Mouse (Mus musculus) layer of hippocampus, adult 9-10 months (tissue): Measurements from ENCODE around the gene Fkbp15.

ENCODE experiments used
- DNase-seq: peaks from one replicate; pipeline ENCODE4 v3.0.0; 2022; ENCODE audit warnings: low spot score

Gene Fkbp15

DNA sequence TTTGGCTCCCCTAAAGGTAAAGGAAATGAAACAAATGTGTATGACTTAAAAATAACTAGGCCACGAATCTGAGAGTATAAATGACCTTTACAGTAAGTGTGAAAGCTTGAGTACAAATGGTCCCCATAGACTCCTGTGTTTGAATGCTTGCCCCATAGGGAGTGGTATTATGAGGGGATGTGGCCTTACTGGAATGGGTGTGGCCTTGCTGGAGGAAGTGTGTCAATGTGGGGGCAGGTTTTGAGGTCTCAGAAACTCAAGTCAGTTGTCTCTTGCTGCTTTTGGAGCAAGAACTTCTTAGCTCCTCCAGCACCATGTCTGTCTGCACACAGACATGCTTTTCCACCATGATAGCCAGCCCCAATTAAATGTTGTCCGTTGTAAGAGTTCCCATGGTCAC lies 43.9 kb downstream of the Fkbp15 start:
- no peak for DNase-seq

DNA sequence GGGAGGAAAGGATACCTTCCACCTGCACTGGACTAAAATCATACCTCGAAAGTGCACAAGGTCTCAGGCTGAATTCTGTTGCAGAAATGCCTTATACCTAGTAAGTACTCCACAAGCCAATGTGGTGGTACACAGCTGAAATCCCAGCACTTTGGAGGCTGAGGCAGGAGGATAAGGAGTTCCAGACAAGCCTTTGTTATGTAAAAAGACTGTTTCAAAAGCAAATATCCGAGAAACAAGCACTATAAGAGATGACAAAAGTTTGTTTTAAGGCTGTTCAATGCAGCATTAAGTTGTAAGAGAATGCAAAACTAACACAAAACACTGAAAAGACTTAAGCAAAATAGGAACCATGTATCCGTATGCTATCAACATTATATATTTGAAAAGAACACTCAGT lies 45.8 kb downstream of the Fkbp15 start:
- no peak for DNase-seq

GRCm38 (mm10) chr4:62313641-62314211 lies 46.6 kb downstream of the Fkbp15 start:
- no peak for DNase-seq

- no peak for DNase-seq
These were observed 47.5 kb downstream of the Fkbp15 start for GRCm38 (mm10) chr4:62312821-62313220.

- no peak for DNase-seq
These were observed 51.9 kb downstream of the Fkbp15 start for GRCm38 (mm10) chr4:62308406-62308805.

DNA sequence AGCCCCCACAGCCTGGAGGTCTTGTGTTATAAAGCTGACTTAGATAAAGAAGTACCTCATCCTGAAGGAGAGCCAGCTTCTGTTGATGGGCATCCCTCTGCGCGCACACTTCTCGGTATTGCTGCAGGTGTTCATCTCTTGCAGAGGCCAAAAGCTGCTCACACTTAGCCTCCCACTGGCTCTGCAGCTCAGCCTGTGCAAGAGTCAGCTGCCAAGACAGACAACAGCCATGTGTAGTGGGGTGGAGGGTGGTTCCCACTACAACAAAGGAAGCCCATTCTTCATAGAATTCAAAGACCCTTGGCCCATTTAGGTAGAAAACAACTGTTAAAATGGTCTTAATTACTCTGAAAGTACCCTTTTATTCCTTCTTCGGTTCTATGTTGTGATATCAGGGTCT lies 53.5 kb downstream of the Fkbp15 start:
- no peak for DNase-seq

GRCm38 (mm10) chr4:62306301-62306700 lies 54.0 kb downstream of the Fkbp15 start:
- no peak for DNase-seq

- no peak for DNase-seq
These were observed 57.1 kb downstream of the Fkbp15 start for GRCm38 (mm10) chr4:62303288-62303687.

DNA sequence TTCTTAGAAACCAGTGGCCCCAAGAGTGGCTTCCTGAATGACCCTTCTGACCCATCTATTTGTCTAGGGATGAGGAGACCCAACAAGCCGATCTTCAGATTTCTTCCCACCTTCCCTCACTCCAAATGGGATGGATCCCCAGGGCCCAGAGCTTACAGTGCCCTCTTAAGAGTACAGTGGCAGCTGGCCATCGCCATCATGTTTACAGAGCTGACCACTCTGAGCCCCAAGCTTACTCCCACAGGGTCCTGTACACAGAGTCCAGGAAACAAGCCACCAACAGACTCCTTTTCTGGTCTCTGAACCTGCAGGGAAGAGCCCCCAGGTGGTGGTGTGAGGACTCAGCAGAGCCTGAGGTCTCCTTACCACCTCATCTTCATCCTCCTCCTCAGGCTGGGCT lies 57.6 kb downstream of the Fkbp15 start:
- DNase-seq: no peak

DNA sequence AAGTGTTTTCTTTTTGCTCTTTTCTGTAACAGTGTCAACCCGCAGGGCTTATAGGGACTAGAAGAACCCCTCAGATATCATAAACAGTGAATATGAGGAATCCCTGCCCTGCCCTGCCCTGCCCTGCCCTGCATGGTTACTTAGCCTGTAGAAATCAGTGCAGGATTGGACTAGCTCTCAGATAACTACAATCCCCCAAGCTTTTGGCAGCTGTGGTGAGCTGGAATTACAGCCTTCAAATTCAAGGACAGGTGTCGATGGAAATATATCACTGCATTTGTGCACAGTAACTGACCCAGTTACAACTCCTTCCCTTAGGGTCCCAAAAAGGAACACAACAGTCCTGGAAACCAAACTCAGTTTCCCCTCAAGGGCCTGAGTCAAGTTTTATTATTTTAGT lies 60.3 kb downstream of the Fkbp15 start:
- DNase-seq: no peak

GRCm38 (mm10) chr4:62297280-62298130 lies 62.8 kb downstream of the Fkbp15 start:
- no peak for DNase-seq

DNA sequence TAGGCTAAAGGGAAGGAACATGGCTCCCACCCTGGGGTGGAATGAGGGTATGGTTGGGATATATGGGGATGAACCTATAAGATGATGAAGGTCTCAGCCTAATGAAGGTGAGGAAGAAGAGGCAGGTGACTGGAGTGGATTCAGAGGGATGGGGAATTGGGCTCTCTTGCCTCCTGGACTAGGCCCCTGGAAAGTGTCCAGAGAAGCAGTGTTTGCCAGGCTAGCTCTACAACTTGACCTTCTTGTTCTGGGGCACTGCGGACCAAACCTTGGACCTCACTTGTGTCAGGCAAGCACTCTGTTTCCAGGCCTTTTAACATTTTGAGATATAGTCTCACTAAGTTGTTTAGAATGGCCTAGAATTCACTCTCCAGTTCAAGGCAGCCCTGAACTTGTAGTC lies 65.6 kb downstream of the Fkbp15 start:
- DNase-seq: no peak

DNA sequence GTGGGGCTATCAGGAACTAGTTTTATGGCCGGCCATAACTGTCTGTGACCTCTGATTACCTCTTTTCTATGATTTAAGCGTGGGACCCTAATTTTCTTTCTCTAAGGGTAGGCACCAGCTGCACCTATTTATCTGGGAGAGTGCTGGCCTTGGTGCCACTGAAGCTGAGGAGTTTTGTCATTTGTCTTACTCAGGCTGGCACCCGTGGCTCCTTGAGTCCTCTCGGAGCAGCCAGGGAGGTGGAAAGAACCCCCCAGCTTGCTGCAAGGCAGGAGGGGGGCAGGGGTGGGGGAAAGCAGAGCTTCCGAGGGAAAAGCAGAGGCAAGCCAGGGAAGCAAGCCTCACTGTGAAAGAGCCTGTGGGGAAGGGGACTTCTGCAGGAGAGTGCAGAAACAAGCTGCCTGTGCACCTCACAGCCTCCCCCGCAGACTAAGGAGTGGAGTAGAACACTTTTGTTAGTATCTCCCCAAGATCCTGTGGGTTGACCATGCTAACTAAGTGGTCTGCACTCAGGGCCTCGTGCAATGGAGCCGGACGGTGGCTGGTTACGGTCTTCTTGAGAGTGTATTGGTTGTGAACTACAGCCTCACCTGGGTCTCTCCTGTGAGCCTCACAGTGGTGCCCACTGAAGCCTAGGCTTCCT lies 67.0 kb downstream of the Fkbp15 start:
- DNase-seq: no peak

GRCm38 (mm10) chr4:62292461-62293180 lies 67.7 kb downstream of the Fkbp15 start:
- no peak for DNase-seq

GRCm38 (mm10) chr4:62290816-62291505 lies 69.4 kb downstream of the Fkbp15 start:
- DNase-seq: no peak

DNA sequence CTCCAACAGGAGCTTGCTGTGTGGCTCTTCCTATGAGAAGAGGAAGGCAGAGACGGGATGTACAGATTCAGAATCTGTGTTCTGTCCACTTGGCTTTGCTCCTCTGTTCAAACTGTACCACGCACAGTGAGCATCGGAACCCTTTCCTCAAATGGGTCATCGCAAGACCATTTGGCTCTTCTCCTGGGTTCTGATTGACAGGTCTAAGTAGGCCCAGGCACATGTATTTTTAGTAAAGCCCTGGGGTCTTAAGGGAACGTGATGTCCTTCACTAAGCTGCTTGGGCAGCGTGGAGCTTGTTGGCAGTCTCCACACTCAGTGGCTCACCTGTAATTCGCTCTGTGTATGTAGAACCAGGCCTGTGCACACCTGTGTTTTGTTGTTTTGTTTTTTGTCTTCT lies 71.1 kb downstream of the Fkbp15 start:
- DNase-seq: no peak

- DNase-seq: no peak
These were observed 73.1 kb downstream of the Fkbp15 start for GRCm38 (mm10) chr4:62286992-62287900.

GRCm38 (mm10) chr4:62286257-62286991 lies 73.9 kb downstream of the Fkbp15 start:
- no peak for DNase-seq

DNA sequence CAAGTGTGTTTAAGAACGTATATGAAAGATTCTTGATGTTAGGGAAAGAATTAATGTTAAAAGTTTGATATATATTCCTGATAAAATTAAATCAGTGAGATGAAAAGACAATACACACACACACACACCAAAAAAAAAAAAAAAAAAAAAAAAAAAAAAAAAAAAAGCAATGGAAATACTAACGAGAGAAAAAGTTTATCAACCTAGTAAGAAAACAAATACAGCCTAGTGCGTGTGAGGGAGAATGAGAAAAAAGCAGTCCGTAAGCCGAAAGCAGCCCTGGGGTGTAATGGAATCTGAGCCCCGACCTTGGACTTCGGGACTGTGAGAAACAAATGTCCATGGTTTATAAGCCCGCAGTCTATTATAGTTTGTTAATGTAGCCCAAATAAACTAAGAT lies 74.8 kb downstream of the Fkbp15 start:
- DNase-seq: no peak

DNA sequence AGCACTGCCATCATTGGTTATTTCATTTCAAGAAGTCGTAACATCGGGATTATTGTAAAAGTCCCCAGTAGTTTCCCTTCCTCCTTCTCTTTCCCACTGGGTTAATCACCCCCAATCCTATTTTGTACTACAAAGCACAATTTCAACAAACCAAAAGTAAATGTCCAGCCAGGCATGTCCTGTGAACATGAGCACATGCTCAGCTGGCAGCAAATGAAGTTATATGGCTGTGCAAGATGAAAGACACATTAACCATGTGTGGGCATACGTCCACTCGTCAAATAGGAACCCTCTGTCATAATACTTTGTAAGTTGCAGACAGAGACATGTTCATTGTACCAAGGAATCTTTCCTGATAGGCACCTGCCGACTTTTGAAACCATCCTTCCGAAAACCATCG lies 77.4 kb downstream of the Fkbp15 start:
- no peak for DNase-seq
